Comparison of ENCODE assay signal across 14 mouse cellular contexts in the genomic region with DNA sequence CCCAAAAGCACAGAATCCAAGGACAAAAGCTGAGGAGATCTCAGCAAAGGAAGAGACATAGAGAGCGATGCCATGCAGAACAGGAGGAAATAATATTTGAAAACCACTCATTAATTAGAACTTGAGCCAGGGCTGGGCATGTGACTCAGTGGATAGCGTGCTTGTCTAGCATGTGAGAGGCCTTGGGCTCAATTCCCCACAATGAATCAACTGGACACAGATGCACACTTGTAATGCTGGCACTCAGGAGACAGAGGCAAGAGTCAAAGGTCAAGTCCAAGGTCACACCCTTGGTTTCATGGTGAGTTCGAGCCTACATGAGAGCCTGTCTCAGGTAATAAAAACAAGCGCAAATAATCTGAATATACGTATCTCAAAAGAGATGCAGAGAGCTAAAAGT.
"Had no signal": no experiment of that assay in that cellular context is flagged by ENCODE, and none has a peak within 500 bp of the region (broad histone marks: within the 10 kb centered on the region; RNA-seq: fewer than 3 reads in every experiment).

No protein-coding gene starts in this region.

- H3K27ac ChIP-seq: liver, embryonic 13.5 days; stomach, postnatal 0 days had no signal

- DNase-seq: kidney, adult 18-20 months; kidney, adult 9 months; kidney, postnatal 14 days; kidney, postnatal 4 days; liver, embryonic 13.5 days; lung, adult 2 months; lung, postnatal 14 days; lung, postnatal 4 days; midbrain, embryonic 14.5 days; right cerebral cortex, postnatal 14 days; right cerebral cortex, postnatal 4 days; thymus, adult 18-20 months; thymus, postnatal 36 days had no signal

- H3K4me3 ChIP-seq: liver, embryonic 13.5 days had no signal
